ENCODE assay signal across 30 mouse cellular contexts in genomic region chr1:19826455-19827366, GRCm38 (mm10).
A peak's percentile ranks its signal among the peaks of the same experiment; 100 is the strongest.
DNase-seq lines count a peak whose midpoint lies in the region; ATAC-seq lines count a peak whose summit lies in the region.
"Had no signal": no experiment of that assay in that cellular context is flagged by ENCODE, and none has a peak within 500 bp of the region (broad histone marks: within the 10 kb centered on the region; RNA-seq: fewer than 3 reads in every experiment).

No protein-coding gene starts in this region.

- H3K27me3 ChIP-seq in hindbrain, embryonic 11.5 days (ENCODE audit: control insufficient read depth, insufficient read depth, low read length) = no peaks in the 10 kb centered on the region
- H3K27me3 ChIP-seq in hindbrain, embryonic 13.5 days = no peaks in the 10 kb centered on the region
- H3K27me3 ChIP-seq: CH12.LX; embryonic facial prominence, embryonic 13.5 days; heart, embryonic 15.5 days; hindbrain, embryonic 15.5 days; intestine, embryonic 15.5 days; limb, embryonic 12.5 days; liver, embryonic 15.5 days; stomach, embryonic 15.5 days had no signal

- H3K4me1 ChIP-seq in hindbrain, embryonic 11.5 days (replicated peaks; ENCODE audit: control insufficient read depth, insufficient read depth, low read length) = no peaks in the 10 kb centered on the region; the same call in 1 of the 2 replicates
- H3K4me1 ChIP-seq in hindbrain, embryonic 13.5 days (replicated peaks) = no peaks in the 10 kb centered on the region
- H3K4me1 ChIP-seq: embryonic facial prominence, embryonic 13.5 days; heart, embryonic 10.5 days; heart, embryonic 15.5 days; intestine, embryonic 15.5 days; limb, embryonic 12.5 days; liver, embryonic 15.5 days; stomach, embryonic 15.5 days had no signal

- peak; percentile 3 for DNase-seq in embryo, embryonic 10 days (ENCODE audit: low spot score)
- no peak for DNase-seq in embryo, embryonic 10.5 days (ENCODE audit: low spot score)
- DNase-seq in hindbrain, embryonic 11.5 days (ENCODE audit: low spot score) = peak; percentile 7
- peak; percentile 14 for DNase-seq in retina, embryonic 14.5 days (ENCODE audit: low spot score)
- no peak for DNase-seq in retina, postnatal 1 day
- DNase-seq in gastrocnemius, postnatal 14 days = no peak
- DNase-seq: adrenal gland, adult 8-10 months; cerebellum, adult 9-10 months; cerebellum, postnatal 36 days; gastrocnemius, postnatal 25 days; heart, adult 11 months; kidney, adult 2 months; kidney, postnatal 36 days; lung, embryonic 14.5 days; lung, postnatal 14 days; right cerebral cortex, postnatal 14 days had no signal

- 59% methylated on average over 12 of the region's 12 CpGs for WGBS in hindbrain, embryonic 11.5 days
- WGBS in hindbrain, embryonic 13.5 days = 47% methylated on average over 12 of the region's 12 CpGs

- peak; percentile 30; the same call in 1 of the 2 replicates for ATAC-seq in hindbrain, embryonic 11.5 days (ENCODE audit: low FRiP score)
- ATAC-seq in hindbrain, embryonic 13.5 days (ENCODE audit: low FRiP score) = no peak
- ATAC-seq in megakaryocyte-erythroid progenitor cell, adult 5-6 weeks (replicated peaks; ENCODE audit: low FRiP score, low TSS enrichment, poor library complexity, severe bottlenecking) = no peak
- ATAC-seq: activated CD4-positive, CD25-positive, alpha-beta regulatory T cell, adult 4 months; intestine, embryonic 15.5 days had no signal

- H3K9me3 ChIP-seq in hindbrain, embryonic 11.5 days (ENCODE audit: control insufficient read depth, low read length) = no peaks in the 10 kb centered on the region
- no peaks in the 10 kb centered on the region for H3K9me3 ChIP-seq in hindbrain, embryonic 13.5 days
- H3K9me3 ChIP-seq: embryonic facial prominence, embryonic 13.5 days; heart, embryonic 10.5 days; heart, embryonic 15.5 days; hindbrain, embryonic 15.5 days; intestine, embryonic 15.5 days; limb, embryonic 12.5 days; liver, embryonic 15.5 days; stomach, embryonic 15.5 days had no signal

- H3K9ac ChIP-seq in hindbrain, embryonic 11.5 days (ENCODE audit: low read depth, low read length) = no peak overlapping the region
- H3K9ac ChIP-seq in hindbrain, embryonic 13.5 days = no peak overlapping the region
- H3K9ac ChIP-seq: embryonic facial prominence, embryonic 13.5 days; heart, embryonic 15.5 days; hindbrain, embryonic 15.5 days; intestine, embryonic 15.5 days; limb, embryonic 12.5 days; liver, embryonic 15.5 days; lung, embryonic 14.5 days; stomach, embryonic 15.5 days had no signal

- no peak overlapping the region for H3K4me2 ChIP-seq in hindbrain, embryonic 11.5 days (replicated peaks; ENCODE audit: low read depth, low read length)
- H3K4me2 ChIP-seq in hindbrain, embryonic 13.5 days = no peak overlapping the region
- H3K4me2 ChIP-seq: embryonic facial prominence, embryonic 13.5 days; heart, embryonic 15.5 days; hindbrain, embryonic 15.5 days; intestine, embryonic 15.5 days; limb, embryonic 12.5 days; liver, embryonic 15.5 days; lung, embryonic 14.5 days; stomach, embryonic 15.5 days had no signal

- intact Hi-C loops in gastrocnemius, postnatal 14 days (cut with DNase I; ENCODE audit: low total_unique reads) = no loop called here

- H3K27ac ChIP-seq in hindbrain, embryonic 11.5 days (ENCODE audit: low read depth, low read length) = no peak overlapping the region
- H3K27ac ChIP-seq in hindbrain, embryonic 13.5 days = no peak overlapping the region
- H3K27ac ChIP-seq: embryonic facial prominence, embryonic 13.5 days; heart, embryonic 10.5 days; heart, embryonic 15.5 days; hindbrain, embryonic 15.5 days; intestine, embryonic 15.5 days; layer of hippocampus, adult 2 months; left cerebral cortex, adult 2 months; limb, embryonic 12.5 days; liver, embryonic 15.5 days; stomach, embryonic 15.5 days had no signal

- no peak overlapping the region for H3K4me3 ChIP-seq in hindbrain, embryonic 11.5 days (ENCODE audit: low read depth, low read length)
- H3K4me3 ChIP-seq in hindbrain, embryonic 13.5 days = no peak overlapping the region
- H3K4me3 ChIP-seq: embryonic facial prominence, embryonic 13.5 days; heart, embryonic 10.5 days; heart, embryonic 15.5 days; hindbrain, embryonic 15.5 days; intestine, embryonic 15.5 days; layer of hippocampus, adult 2 months; left cerebral cortex, adult 2 months; limb, embryonic 12.5 days; liver, embryonic 15.5 days; stomach, embryonic 15.5 days had no signal

- no peaks in the 10 kb centered on the region for H3K36me3 ChIP-seq in hindbrain, embryonic 11.5 days (ENCODE audit: control insufficient read depth, insufficient read depth, low read length)
- no peaks in the 10 kb centered on the region for H3K36me3 ChIP-seq in hindbrain, embryonic 13.5 days
- H3K36me3 ChIP-seq: embryonic facial prominence, embryonic 13.5 days; heart, embryonic 10.5 days; heart, embryonic 15.5 days; hindbrain, embryonic 15.5 days; intestine, embryonic 15.5 days; limb, embryonic 12.5 days; liver, embryonic 15.5 days; stomach, embryonic 15.5 days had no signal

Comparison
In these comparisons a context has a peak if more than half of its experiments do, and no peak if none do; other contexts are left out.
1. DNase-seq: peak in embryo, embryonic 10 days (single experiment), hindbrain, embryonic 11.5 days (single experiment) and retina, embryonic 14.5 days (single experiment); none in embryo, embryonic 10.5 days (single experiment), retina, postnatal 1 day (single experiment) and gastrocnemius, postnatal 14 days (single experiment).